Comparison of ENCODE assay signal across 22 mouse cellular contexts in genomic region chr10:30751586-30751985, GRCm38 (mm10). TPM values are rescaled to one million over a fixed set of nuclear protein-coding genes. Genes with fewer than 3 reads are reported as not detected.
DNase-seq lines count a peak whose midpoint lies in the region; ATAC-seq lines count a peak whose summit lies in the region.
"Had no signal": no experiment of that assay in that cellular context is flagged by ENCODE, and none has a peak within 500 bp of the region (broad histone marks: within the 10 kb centered on the region; RNA-seq: fewer than 3 reads in every experiment).

No protein-coding gene starts in this region.

- peaks cover 20% of the 10 kb centered on the region; the same call in 1 of the 2 replicates for H3K79me2 ChIP-seq in macrophage (ENCODE audit: inconsistent target)

- no peak overlapping the region for H3K4me2 ChIP-seq in liver, embryonic 12.5 days
- no peak overlapping the region for H3K4me2 ChIP-seq in liver, embryonic 11.5 days
- no peak overlapping the region for H3K4me2 ChIP-seq in midbrain, embryonic 14.5 days (ENCODE audit: low read length)
- H3K4me2 ChIP-seq: embryonic facial prominence, embryonic 12.5 days; limb, embryonic 15.5 days had no signal

- no peaks in the 10 kb centered on the region for H3K27me3 ChIP-seq in liver, embryonic 12.5 days (replicated peaks)
- no peaks in the 10 kb centered on the region for H3K27me3 ChIP-seq in liver, embryonic 11.5 days (replicated peaks; ENCODE audit: control insufficient read depth, insufficient read depth, low read length)
- no peaks in the 10 kb centered on the region for H3K27me3 ChIP-seq in midbrain, embryonic 14.5 days (ENCODE audit: control insufficient read depth, insufficient read depth, low read length)
- H3K27me3 ChIP-seq: embryonic facial prominence, embryonic 12.5 days; limb, embryonic 15.5 days had no signal

- peaks cover 17% of the 10 kb centered on the region for H3K36me3 ChIP-seq in liver, embryonic 12.5 days
- H3K36me3 ChIP-seq in liver, embryonic 11.5 days (ENCODE audit: control insufficient read depth, insufficient read depth, low read length) = no peaks in the 10 kb centered on the region
- no peaks in the 10 kb centered on the region for H3K36me3 ChIP-seq in macrophage (ENCODE audit: inconsistent target)
- H3K36me3 ChIP-seq in midbrain, embryonic 14.5 days (ENCODE audit: control insufficient read depth, insufficient read depth, low read length) = no peaks in the 10 kb centered on the region
- H3K36me3 ChIP-seq: embryonic facial prominence, embryonic 12.5 days; heart, embryonic 10.5 days; limb, embryonic 15.5 days had no signal

- ATAC-seq in liver, embryonic 12.5 days = no peak
- no peak for ATAC-seq in liver, embryonic 11.5 days (replicated peaks; ENCODE audit: low FRiP score)
- ATAC-seq in granulocyte monocyte progenitor cell, adult 5-6 weeks (replicated peaks; ENCODE audit: poor library complexity, severe bottlenecking) = peak; percentile 90
- ATAC-seq in activated CD4-positive, CD25-positive, alpha-beta regulatory T cell, adult 4 months = no peak
- no peak for ATAC-seq in midbrain, embryonic 14.5 days (ENCODE audit: low FRiP score, low TSS enrichment)
- ATAC-seq: forebrain, embryonic 14.5 days; midbrain, embryonic 16.5 days had no signal

- H3K27ac ChIP-seq in liver, embryonic 12.5 days = peak overlapping the region; percentile 97
- H3K27ac ChIP-seq in liver, embryonic 11.5 days (ENCODE audit: low read depth, low read length) = no peak overlapping the region
- 0 out of 2 replicates have a peak overlapping the region, but pooled peaks have one; percentile 12 for H3K27ac ChIP-seq in macrophage
- no peak overlapping the region for H3K27ac ChIP-seq in midbrain, embryonic 14.5 days (replicated peaks; ENCODE audit: low read depth, low read length)
- H3K27ac ChIP-seq: embryonic facial prominence, embryonic 12.5 days; heart, embryonic 10.5 days; layer of hippocampus, adult 2 months; limb, embryonic 15.5 days had no signal

- H3K9ac ChIP-seq in liver, embryonic 12.5 days = no peak overlapping the region
- no peak overlapping the region for H3K9ac ChIP-seq in liver, embryonic 11.5 days (ENCODE audit: low read depth, low read length)
- H3K9ac ChIP-seq in midbrain, embryonic 14.5 days (replicated peaks; ENCODE audit: low read length) = no peak overlapping the region
- H3K9ac ChIP-seq: embryonic facial prominence, embryonic 12.5 days; limb, embryonic 15.5 days had no signal

- peaks cover 89% of the 10 kb centered on the region for H3K4me1 ChIP-seq in liver, embryonic 12.5 days
- peaks cover 26% of the 10 kb centered on the region for H3K4me1 ChIP-seq in liver, embryonic 11.5 days (replicated peaks; ENCODE audit: control insufficient read depth, insufficient read depth, low read length)
- no peaks in the 10 kb centered on the region for H3K4me1 ChIP-seq in midbrain, embryonic 14.5 days (ENCODE audit: control insufficient read depth, insufficient read depth, low read length)
- H3K4me1 ChIP-seq: embryonic facial prominence, embryonic 12.5 days; limb, embryonic 15.5 days had no signal

- 82% methylated on average over 4 of the region's 4 CpGs for WGBS in liver, embryonic 12.5 days (ENCODE audit: insufficient replicate concordance)
- WGBS in liver, embryonic 11.5 days = 85% methylated on average over 4 of the region's 4 CpGs
- WGBS in macrophage (ENCODE audit: missing documents) = 33% methylated on average over 4 of the region's 4 CpGs
- 97% methylated on average over 4 of the region's 4 CpGs for WGBS in midbrain, embryonic 14.5 days

- no peak for DNase-seq in liver, embryonic 11.5 days (ENCODE audit: low spot score)
- no peak for DNase-seq in gastrocnemius, postnatal 10 days
- no peak for DNase-seq in midbrain, embryonic 14.5 days
- DNase-seq: cerebellum, adult 9-11 months; gastrocnemius, postnatal 25 days; kidney, adult 11 months; kidney, postnatal 10 days; layer of hippocampus, postnatal 36 days; lung, postnatal 10 days; right cerebral cortex, adult 18-20 months; thymus, postnatal 14 days had no signal

- no peaks in the 10 kb centered on the region for H3K9me3 ChIP-seq in liver, embryonic 12.5 days (replicated peaks)
- H3K9me3 ChIP-seq in liver, embryonic 11.5 days (ENCODE audit: control insufficient read depth, low read length) = no peaks in the 10 kb centered on the region
- no peaks in the 10 kb centered on the region for H3K9me3 ChIP-seq in midbrain, embryonic 14.5 days (ENCODE audit: control insufficient read depth, low read length)
- H3K9me3 ChIP-seq: embryonic facial prominence, embryonic 12.5 days; heart, embryonic 10.5 days; limb, embryonic 15.5 days had no signal

- no peak overlapping the region for H3K4me3 ChIP-seq in liver, embryonic 12.5 days
- no peak overlapping the region for H3K4me3 ChIP-seq in liver, embryonic 11.5 days (ENCODE audit: low read depth, low read length)
- H3K4me3 ChIP-seq in macrophage (ENCODE audit: inconsistent target) = no peak overlapping the region
- H3K4me3 ChIP-seq in midbrain, embryonic 14.5 days (replicated peaks; ENCODE audit: low read depth, low read length) = no peak overlapping the region
- H3K4me3 ChIP-seq: embryonic facial prominence, embryonic 12.5 days; erythroblast, embryonic 14.5 days; heart, embryonic 10.5 days; layer of hippocampus, adult 2 months; limb, embryonic 15.5 days had no signal

RNA-seq across cellular contexts. Expression of gene Ncoa7, which starts 51.5 kb away (rescaled TPM):
- 12.9 and 14.2 TPM in 2 replicates for polyA plus RNA-seq in liver, embryonic 12.5 days (2016; fragmentation: Nextera tagmentation; extraction: Ambion mirVana)
- 11.2 and 12.1 TPM in 2 replicates for polyA plus RNA-seq in liver, embryonic 11.5 days (2014; fragmentation: Nextera tagmentation; extraction: Ambion mirVana)
- 13.6 and 20.2 TPM in 2 replicates for total RNA-seq in granulocyte monocyte progenitor cell, adult 5-6 weeks (2014; fragmentation: Nextera tagmentation)
- total RNA-seq in granulocyte monocyte progenitor cell, adult 5-6 weeks (2017) = 14.8 and 17.5 TPM in 2 replicates
- 100 to 1,000 TPM in 8 of 26 experiments, 10 to 100 TPM in 18; 43.0 to 131 (median 86.1) TPM for total RNA-seq in macrophage (2018; cell fraction: chromatin; rRNA removed)
- total RNA-seq in macrophage (2018; cell fraction: cytosol; rRNA removed) = 10 to 100 TPM; 22.2 to 71.1 (median 34.7) TPM
- total RNA-seq in macrophage (2018; cell fraction: nucleus; rRNA removed) = 100 to 1,000 TPM in 2 of 26 experiments, 10 to 100 TPM in 24; 39.4 to 122 (median 71.4) TPM
- polyA plus RNA-seq in macrophage (2018) = 19.1 to 26.7 TPM (median 25.4 TPM) in 3 replicates
- total RNA-seq in gastrocnemius, postnatal 10 days (2021) = 1 to 10 TPM; 5.6 to 9.6 TPM
- polyA plus RNA-seq in activated CD4-positive, CD25-positive, alpha-beta regulatory T cell, adult 4 months (2017; shearing (Covaris generic)) = 100 to 1,000 TPM; 132 to 145 TPM
- 18.5 and 19.2 TPM in 2 replicates for polyA plus RNA-seq in midbrain, embryonic 14.5 days (2014; fragmentation: Nextera tagmentation; extraction: Ambion mirVana)

Comparison
In these comparisons a context has a peak if more than half of its experiments do, and no peak if none do; other contexts are left out.
1. H3K27ac ChIP-seq: peak in liver, embryonic 12.5 days (single experiment) and macrophage (single experiment); none in liver, embryonic 11.5 days (single experiment) and midbrain, embryonic 14.5 days (single experiment).